Mouse (Mus musculus) cerebellum, adult 8-10 months (tissue): Measurements from ENCODE around the gene Cdh12.
"Not testable (repeated sequence)": the region's sequence is repeated elsewhere in the genome, so short reads cannot be mapped to it uniquely, and the experiment has no call there.

ENCODE experiments used
- DNase-seq: peaks from one replicate; pipeline ENCODE4 v3.0.0; 2022

The Cdh12 gene

DNA sequence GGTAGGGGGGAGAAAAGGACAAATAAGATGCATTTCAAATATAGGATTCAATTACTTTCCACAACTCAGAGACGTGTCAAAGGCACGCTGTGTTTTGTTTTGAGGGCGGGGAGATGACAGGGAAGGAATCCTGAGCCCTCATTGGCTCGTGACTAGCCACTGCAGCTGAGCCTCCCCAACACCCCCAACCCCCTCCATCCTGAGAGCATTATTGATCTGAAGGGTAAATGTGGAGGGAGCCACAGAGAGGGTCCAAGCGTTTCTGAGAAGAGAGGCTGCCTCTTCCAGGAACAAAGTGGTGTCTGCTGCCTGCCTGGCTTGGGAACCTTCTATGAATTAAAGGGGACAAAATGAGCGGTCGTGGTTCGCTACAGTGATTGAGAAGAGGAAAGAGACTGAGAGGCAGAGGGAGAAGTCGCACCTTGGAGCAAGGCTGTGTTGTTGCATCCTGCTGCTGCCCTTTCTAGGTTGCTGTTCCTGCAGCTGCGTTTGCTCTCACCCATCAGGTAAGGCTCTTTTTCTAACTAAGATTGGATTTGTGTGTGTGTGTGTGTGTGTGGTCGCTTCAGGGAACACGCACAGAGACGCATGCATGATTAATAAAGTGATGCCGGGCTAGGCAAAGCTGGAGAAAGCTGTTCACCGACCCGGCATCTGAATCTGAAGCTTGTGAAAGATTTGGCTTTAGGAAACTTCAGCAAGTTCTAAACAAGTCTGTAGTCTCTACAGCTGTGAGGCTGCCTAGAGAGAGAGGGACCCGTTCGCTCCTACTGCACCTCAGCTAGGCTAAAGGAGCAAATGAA, at the start of gene Cdh12:
TSS of gene Cdh12 (plus strand) at position 405 of the 803 bp plus-strand sequence.
- peak; percentile 1 for DNase-seq

DNA sequence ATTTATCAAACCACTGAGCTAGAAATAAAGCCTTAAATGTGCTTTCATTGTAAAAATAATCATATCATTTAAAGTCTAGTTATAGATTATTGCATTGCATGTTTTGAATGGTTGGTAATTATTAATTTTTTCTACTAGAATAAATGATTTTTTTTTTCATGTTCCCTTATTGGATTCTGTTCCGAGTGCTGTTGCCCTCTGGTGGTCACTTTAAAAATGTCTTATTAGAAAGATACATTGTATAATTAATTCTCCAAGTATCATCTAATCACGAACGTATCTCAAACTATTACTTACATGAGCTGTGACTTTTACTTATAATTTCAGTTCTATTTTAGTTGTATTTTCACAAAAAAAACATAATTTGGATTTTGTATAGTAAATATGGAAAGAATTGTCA, 45.5 kb upstream of the Cdh12 start:
- DNase-seq = no peak

DNA sequence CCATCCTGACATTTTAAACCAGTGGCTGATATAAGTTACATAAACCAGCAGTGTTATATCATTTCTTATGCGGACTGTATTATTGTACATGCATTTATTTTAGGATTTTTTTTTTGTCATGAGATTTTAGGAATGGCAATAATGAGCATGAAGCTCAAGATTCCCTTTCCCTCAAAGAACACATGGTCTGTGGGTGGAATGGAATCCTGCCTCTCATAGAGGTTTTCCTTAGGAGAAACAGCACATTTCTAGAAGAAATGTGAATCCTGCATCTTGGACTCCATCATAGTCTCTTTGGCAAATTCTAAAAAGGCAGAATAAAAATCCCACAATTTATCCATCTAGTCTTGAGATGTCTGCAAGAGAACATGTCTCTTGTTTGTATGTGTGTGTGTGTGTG, 35.7 kb upstream of the Cdh12 start:
- DNase-seq = no peak

DNA sequence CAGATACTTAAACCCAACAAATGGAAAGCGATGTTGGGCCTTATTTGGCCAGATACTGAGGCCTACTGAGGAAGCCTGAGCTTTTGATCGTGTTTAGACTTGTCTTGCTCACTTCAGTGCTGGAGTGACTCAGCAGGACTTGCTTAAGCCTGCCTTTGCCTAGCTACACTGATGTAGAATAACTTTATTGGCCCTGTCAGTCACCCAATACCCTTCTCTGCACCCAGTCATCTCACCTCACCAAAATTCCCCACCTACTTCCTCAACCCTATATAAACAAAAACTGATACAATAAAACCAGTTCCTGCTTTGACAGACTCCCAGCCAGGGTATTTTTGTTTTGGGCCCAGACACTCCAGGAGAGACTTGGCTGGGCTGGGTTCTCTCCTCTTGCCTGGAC, 12.7 kb upstream of the Cdh12 start:
- DNase-seq = no peak

DNA sequence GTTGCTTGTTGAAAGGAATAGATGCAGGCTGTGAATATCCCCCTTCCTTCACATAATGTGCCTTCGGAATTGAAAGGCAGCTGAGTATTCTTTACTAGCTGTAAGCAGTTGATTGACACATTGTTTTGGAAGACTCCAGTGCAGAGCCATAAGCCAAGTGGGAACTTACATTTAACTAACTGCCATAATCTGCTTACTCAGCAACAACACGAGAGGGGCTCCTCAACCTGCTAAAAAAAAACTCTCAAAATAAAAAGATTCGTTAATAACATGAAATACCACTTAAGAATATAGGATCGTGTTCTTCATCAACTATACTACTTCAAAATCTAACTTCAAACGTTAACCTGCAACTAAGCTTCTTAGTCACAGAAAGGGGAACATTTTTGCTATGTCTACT, 1.5 kb downstream of the Cdh12 start:
- no peak for DNase-seq

DNA sequence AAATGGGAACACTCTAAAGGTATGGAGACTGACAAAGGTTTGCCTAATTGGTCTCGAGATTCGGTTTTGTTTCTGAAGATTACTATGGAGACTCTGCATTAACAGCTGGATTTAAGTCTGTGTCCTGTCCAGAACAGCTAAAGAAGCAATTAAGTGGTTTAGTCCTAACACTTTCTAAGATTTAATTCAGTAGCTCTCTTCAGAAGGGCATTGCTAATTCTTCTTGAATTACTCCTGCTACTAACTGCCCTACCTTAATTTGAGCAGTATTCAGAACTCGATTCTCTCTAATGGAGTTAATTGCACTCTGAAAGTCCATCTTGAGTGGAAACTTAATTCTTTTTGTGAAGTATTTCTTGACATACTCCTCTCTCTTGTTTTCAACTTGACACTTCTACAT, 9.4 kb downstream of the Cdh12 start:
- no peak for DNase-seq

DNA sequence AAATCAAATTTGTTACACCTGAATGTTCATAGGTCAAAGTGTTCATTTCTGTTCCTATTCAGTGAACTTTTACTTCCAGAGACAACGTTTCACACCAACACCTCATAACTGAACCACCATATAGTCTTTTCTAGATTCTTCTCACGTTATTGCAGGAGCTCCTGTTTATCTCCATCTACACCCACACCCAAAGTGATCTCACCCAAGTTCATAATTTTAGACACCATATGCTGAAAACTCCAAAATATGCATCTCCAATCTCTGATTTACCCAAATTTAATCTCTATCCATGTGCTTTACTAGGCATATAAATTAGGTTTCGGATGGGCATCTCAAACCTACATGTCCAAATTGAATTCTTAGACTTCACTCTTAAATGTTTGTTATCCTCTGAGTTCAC, 13.4 kb downstream of the Cdh12 start:
- no peak for DNase-seq

DNA sequence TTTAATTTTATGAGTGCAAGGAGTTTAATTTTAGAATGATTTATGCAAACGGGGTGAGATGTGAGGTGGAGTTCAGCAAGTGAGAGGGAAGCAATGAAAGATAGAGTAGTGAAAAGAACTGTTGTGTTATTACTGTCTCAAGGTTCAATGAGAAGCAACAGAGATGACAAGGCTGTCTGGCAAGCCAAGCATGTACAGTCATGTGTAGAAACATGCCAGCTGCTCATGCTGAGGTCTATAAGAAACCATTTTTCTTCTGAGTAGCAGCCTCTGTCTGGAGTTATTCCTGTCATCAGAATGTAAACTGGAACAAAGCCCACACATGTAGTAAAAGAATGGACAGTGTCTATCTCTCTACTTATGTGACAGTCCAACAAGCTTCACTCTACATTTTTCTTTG, 14.5 kb downstream of the Cdh12 start:
- DNase-seq = no peak

DNA sequence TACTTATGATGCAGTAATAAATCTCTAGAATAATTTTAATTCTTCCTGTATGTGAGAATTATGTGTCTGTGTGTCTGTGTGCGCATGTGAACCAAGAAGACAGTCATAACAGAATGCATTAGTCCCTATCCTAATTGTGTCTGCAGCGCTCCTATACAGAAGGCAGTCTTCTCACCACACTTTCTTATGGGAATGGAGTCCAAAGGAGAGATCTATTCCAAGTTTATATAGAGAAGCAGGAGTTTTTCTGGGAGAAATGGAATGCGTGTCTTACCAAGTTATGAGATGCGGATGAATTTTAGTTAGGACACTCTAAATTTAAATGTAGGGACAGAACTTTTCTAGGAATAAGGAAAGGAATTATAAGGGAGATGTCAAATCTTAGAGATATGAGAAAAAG, 101.9 kb downstream of the Cdh12 start:
- no peak for DNase-seq

DNA sequence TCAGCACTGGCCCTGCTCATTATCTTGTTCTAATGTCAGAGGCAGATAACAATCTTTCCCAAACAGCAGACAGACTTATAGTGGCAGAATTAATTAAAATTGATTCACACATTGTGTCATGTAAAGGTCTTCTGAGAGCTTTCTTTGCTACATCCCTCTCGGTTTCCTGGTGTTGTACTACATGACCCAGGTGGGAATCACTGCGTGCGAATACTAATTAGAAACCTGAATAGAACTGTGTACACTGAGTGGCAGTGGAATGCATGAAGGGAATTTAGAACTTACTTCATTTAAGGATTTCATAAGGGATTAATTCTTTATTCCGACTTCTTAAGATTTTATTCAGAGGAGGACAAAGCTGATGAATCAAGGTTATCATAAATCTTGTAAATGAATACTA, 121.9 kb downstream of the Cdh12 start:
- DNase-seq = no peak

DNA sequence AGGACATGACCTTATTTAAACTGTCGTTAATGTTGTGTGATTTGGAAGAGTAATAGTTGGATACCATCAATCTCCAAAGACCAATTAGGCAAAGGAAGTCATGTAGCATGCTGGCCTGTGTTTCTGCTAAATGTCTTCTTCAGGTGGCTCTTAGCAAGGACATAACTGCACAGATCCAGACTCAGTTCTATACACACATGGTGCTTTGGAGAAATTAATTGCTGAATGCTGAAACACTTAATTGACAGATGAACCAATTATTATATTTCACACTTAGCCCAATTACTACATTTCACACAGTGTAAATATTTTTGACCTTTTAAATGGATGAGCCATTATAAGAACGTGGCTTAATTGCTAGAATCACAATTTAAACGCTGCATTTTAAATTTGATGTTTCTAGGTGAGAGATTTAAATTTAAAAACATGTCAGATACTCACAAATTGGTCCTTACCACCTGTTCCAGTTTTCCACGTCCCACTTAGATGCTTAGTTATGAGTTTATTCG, 133.6 kb downstream of the Cdh12 start:
- no peak for DNase-seq

DNA sequence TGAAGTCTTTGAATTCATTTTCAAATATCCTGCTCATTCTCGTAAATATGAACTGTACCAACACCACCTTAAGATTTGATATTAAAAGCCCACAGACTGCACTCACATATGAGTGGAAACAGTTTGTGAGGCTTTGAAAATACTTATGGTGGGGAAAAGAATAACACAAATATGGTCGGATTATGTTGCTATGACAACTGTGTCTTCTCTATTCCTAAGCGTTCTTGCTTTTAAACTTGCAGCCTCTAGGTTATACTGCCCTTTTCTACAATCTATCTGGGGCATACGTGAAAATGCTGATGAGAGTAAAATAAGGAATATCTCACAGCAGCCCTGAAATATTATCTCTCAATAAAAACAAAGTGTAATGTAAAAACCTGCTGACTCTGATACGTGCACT, 142.5 kb downstream of the Cdh12 start:
- no peak for DNase-seq

DNA sequence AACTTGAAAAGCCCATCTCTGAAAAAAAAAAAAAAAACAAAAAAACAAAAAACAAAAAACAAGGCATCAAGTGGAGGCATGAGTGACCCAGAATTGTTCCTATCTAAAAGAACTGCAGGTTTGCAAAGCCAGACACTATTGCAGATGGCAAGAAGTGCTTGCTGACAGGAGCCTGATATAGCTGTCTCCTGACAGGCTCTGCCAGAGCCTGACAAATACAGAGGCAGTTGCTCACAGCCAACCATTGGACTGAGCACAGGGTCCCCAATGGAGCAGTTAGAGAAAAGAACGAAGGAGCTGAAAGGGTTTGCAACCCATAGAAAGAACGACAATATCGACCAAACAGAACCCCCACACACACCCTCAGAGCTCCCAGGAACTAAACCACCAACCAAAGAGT, 156.7 kb downstream of the Cdh12 start:
- not testable (repeated sequence) for DNase-seq

DNA sequence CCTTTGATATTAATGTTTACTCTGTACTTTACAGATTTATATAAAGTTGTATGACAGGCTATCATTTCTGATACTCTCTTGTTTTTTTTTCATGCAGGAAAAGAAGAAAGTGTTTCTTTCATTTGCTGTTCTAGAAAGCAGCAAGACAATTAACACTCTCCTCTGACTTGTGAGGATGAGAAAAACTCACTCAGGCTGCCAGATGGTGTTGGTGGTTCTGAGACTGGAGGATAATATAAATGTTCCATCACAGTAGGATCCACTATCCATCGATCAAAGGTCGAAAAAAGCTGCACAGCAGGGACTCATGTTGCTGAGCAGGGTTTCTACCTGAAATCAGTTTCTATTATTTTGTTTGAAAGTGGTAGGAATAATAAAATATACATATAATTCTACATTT, 185.5 kb downstream of the Cdh12 start:
- DNase-seq = no peak

DNA sequence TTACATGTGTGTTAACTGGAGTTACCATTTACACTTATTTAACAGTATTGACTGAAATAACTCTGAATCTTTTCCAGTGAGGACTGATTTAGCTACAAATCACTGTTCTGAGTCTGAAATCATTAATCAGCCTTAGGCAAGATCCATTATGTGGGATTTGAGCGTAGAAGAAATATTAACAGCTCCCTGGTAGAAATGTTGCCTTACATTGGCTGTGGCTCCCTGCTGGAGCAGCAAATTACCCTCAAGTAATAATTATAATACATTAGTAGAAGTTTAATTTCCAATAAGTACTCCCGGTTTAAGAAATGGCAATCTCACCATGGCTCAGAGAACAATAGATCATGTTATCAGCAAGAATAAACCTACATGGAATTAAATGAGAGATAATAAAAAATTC, 190.1 kb downstream of the Cdh12 start:
- no peak for DNase-seq

DNA sequence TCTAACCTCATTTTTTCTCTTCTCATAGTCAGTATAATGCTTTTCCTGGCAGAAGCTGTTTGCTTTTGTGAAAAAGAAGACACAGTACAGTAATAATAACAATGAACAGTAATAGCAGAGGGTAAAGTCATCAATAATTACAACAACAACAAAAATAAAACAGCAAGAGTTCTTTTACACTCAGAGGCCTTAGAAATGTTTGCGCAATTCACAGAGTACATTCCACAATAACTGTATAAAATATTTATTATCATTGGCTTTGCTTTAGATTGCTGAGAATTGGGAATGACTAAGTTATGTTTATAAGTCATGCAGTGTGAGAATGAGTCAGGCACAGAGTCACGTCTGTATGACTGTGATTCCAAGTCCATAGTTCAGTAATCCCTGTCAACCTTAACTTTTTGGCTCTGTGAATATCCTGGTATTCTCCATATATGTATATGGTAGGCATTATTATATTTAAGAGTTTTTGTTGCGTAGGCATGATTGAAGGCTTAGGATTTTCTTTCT, 193.9 kb downstream of the Cdh12 start:
- no peak for DNase-seq

DNA sequence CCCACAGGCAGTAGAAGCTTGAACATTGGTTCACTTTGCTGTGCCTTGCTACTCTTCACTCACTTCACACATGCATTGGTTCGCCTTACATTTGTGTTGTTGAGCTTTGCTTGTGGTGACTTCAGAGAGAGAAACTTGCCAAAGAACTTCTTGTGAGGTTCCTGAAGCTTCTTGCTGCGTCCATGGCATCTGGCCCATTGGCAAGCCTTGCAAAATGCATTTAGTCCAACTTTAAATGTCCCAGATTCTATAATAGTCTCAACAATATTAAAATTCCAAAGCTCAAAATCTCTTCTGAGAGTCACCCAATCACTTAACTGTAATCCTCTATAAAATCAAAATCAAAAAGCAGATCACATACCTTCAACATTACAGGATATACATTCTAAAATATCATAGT, 211.2 kb downstream of the Cdh12 start:
- no peak for DNase-seq

DNA sequence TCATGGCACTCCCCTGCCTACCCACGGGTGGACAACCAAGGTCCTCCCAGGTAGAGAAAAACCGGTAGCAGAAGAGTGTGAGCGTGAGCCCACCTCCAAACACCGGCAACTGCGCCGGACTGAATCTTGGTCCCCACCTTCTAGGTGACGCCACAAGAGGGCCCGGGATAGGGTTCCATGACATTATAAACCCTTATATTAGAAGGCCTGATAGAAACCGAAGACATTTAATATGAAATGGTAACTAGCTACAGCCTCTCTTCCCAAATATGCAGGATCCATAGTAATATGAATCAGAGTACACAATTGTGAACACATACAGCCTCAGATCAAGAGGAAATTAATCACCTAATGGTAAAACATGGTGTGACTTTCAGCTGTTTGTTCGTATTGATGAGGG, 217.6 kb downstream of the Cdh12 start, which contains the start of gene Acot10:
TSS of gene Acot10 (minus strand) at position 101 of the 400 bp plus-strand sequence.
- DNase-seq = no peak

DNA sequence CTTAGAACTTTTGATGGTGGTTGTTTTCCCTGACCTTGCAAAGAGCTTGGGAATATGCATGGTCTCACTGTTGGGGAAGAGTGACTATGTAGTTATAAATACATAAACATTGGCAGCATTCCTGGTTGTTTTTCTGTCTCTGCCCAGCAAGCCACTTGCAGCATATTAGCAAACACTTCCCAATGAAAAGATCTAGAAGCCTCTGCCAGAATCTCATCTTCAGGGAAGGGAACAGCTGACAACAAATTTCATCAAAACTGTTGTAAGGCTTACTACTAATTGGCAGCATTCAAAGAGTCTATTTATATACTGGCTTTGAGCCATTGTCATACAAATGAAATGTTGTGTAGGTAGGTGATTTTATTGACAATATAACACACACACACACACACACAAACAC, 218.3 kb downstream of the Cdh12 start:
- no peak for DNase-seq

DNA sequence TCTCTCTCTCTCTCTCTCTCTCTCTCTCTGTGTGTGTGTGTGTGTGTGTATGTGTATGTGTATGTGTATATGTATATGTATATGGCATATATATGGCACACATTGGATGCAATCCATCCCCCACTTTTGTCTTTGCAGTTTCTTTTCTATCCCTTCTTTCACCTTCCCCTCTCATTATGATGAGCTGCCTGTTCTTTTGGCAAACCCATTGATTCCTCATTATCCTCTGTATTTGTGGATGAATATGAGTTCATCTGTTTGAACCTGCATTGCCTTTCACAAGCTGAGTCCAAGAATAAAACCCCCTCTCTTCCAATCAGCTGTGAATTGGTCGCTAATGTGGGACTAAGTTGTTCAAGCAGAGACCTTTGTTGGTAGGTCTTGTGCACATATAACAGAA, 218.9 kb downstream of the Cdh12 start:
- no peak for DNase-seq

DNA sequence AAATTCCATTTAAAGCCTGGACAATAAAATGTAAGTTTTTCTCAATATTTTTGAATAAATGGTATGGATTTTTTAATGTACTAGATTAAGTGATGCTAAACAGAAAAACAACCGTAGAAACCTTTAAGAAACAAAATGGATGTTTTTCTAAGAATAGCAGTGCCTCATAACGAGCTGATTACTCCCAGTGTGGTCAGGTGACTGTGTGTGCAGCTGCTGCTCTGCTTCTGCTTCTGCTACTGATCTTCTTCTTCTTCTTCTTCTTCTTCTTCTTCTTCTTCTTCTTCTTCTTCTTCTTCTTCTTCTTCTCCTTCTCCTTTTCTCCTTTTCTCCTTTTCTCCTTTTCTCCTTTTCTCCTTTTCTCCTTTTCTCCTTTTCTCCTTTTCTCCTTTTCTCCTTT, 220.4 kb downstream of the Cdh12 start:
- DNase-seq = not testable (repeated sequence)

DNA sequence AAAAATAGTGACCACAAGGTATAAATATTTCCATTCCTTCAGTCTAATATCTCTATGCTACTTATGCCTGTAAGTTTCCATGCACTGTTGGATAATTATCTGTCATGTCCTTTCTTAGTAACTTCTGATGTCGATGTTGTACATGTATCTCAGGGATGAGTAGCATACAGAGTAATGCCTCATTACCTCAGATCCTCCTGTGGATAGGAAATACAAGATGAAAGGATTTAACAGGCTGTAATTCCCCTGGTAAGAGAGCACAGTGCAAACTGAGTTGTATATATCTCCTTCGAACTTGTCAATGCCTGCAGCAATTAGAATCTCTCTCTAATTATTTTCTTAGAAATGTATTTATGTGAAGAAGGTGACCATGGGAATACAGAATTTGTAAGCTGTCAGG, 233.7 kb downstream of the Cdh12 start:
- no peak for DNase-seq

DNA sequence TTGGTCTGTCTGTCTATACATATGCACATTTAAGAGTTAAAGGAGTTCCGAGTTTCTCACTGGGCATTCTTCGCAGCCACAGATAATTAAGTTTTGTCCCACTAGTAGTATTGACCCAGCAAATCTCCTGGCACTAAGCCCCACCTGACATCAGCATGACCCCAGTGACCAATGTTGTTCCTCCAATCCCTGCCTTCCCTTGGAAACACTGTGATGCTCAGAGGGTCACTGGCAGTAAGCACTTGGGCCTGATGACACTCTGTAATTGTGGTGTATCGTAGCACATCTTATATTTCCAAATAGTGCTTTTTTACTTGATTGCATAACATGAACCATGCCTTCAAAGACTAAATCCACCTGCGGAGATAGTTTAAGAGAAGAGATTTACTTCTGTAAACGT, 235.1 kb downstream of the Cdh12 start:
- DNase-seq = no peak

DNA sequence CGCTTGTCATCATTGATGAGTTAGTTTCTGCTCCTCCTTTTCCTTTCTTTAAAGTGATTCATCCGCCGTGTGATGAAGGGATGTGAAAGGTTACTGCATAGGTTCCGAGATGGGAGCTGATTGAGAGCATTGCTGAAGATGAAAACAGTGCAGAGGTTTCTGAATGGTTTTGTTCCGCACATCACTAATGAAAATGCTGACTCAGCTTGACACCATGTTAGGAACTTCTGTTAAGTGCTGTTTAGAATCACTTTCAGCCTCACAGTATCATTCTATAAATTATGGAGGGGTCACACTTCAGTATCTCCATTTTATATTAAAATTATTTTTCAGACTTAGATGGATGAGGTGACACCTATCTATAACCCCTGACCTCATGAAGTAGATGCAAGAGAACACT, 247.2 kb downstream of the Cdh12 start:
- DNase-seq = no peak

DNA sequence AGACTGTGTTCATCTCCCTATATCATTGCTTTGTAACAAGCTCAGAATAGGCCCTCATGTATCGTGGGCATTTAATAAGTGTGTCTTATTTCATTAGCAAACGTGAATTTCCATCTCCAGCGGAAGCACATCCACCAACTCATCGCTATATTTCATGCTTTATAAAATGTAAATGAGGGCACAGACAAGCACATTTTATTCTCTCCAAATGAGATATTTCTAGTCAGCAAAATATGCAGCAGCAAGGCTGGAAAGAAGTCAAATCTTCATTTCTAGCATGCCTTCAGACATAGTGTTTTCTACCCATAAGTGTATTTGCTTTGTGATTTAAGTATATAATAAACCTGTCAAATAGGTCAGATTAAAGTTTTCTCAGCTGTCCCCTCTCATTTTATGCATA, 262.8 kb downstream of the Cdh12 start:
- no peak for DNase-seq
